Mouse (Mus musculus) forebrain, embryonic 12.5 days (tissue): Measurements from ENCODE around the gene Gss. TPM values are rescaled to one million over a fixed set of nuclear protein-coding genes. Genes with fewer than 3 reads are reported as not detected.
"Not testable (repeated sequence)": the region's sequence is repeated elsewhere in the genome, so short reads cannot be mapped to it uniquely, and the experiment has no call there.

Source experiments
- ATAC-seq: fragments of 200-750 bp; cut with Nextera tagmentation; 2 replicates; pipeline ENCODE4 v1.8.0; 2017; ENCODE audit warnings: moderate TSS enrichment; ENCODE audit not compliant: low FRiP score
- H3K27ac ChIP-seq: fragments of 300-500 bp; sonication (generic); 2 replicates; pipeline ENCODE4 v1.5.1; 2016; ENCODE audit warnings: mild to moderate bottlenecking
- H3K27me3 ChIP-seq: fragments of 300-500 bp; sonication (generic); 2 replicates; pipeline ENCODE4 v1.6.1; 2016; ENCODE audit warnings: mild to moderate bottlenecking
- H3K36me3 ChIP-seq: fragments of 300-500 bp; sonication (generic); replicated peaks from 2 replicates; pipeline ENCODE4 v1.6.1; 2016; ENCODE audit warnings: mild to moderate bottlenecking
- H3K4me1 ChIP-seq: fragments of 300-500 bp; sonication (generic); 2 replicates; pipeline ENCODE4 v1.6.1; 2016
- H3K4me2 ChIP-seq: fragments of 300-500 bp; sonication (generic); 2 replicates; pipeline ENCODE4 v1.6.1; 2016; ENCODE audit warnings: mild to moderate bottlenecking, moderate library complexity
- H3K4me3 ChIP-seq: fragments of 300-500 bp; sonication (generic); replicated peaks from 2 replicates; pipeline ENCODE4 v1.5.1; 2016; ENCODE audit warnings: mild to moderate bottlenecking
- H3K9ac ChIP-seq: fragments of 300-500 bp; sonication (generic); 2 replicates; pipeline ENCODE4 v1.6.1; 2016; ENCODE audit warnings: mild to moderate bottlenecking
- H3K9me3 ChIP-seq: fragments of 300-500 bp; sonication (generic); 2 replicates; pipeline ENCODE4 v1.6.1; 2016
- WGBS: fragments of 180-500 bp; shearing (Covaris S2); methylation state at CpG from one replicate; pipeline ENCODE4 v1.1.7; 2016; 5-methylcytosine and 5-hydroxymethylcytosine counted together
- polyA plus RNA-seq: library from polyadenylated mRNA; unstranded; fragments of >200 nt; fragmentation: Nextera tagmentation; extraction: Ambion mirVana; gene quantifications from 2 replicates; pipeline ENCODE4 v1.2.1, GENCODE M21; 2016

The Gss gene
- polyA plus RNA-seq, 1 experiment from 2014 or later = 20.0 TPM

- peaks cover 5% of the 10 kb centered on the region for H3K36me3 ChIP-seq
Observed at GRCm38 (mm10) chr2:155562209-155562608, 30.4 kb downstream of the Gss start.

GRCm38 (mm10) chr2:155554426-155554985, 38.1 kb downstream of the Gss start:
- ATAC-seq = no peak
- Histone ChIP-seq H3K4me2 (no peak overlapping the region), H3K9ac (no peak overlapping the region), H3K4me3 (no peak overlapping the region), H3K36me3 (no peaks in the 10 kb centered on the region), H3K27me3 (no peaks in the 10 kb centered on the region), H3K27ac (no peak overlapping the region), H3K9me3 (no peaks in the 10 kb centered on the region), H3K4me1 (no peaks in the 10 kb centered on the region)
- WGBS = 88% methylated on average over 2 of the region's 2 CpGs

More at GRCm38 (mm10) chr2:155562209-155562608, 30.4 kb downstream of the Gss start:
- WGBS = 69% methylated on average over 1 of the region's 1 CpGs
- Histone ChIP-seq H3K9me3 (no peaks in the 10 kb centered on the region), H3K4me2 (no peak overlapping the region), H3K27ac (no peak overlapping the region), H3K4me1 (no peaks in the 10 kb centered on the region), H3K4me3 (no peak overlapping the region), H3K27me3 (no peaks in the 10 kb centered on the region), H3K9ac (no peak overlapping the region)
- no peak for ATAC-seq

GRCm38 (mm10) chr2:155552949-155553354, 39.7 kb downstream of the Gss start:
- H3K4me1 ChIP-seq = no peaks in the 10 kb centered on the region

GRCm38 (mm10) chr2:155552336-155552735, 40.3 kb downstream of the Gss start:
- Histone ChIP-seq H3K27me3 (no peaks in the 10 kb centered on the region), H3K36me3 (no peaks in the 10 kb centered on the region), H3K4me1 (no peaks in the 10 kb centered on the region), H3K27ac (no peak overlapping the region), H3K9ac (no peak overlapping the region), H3K4me3 (no peak overlapping the region), H3K4me2 (no peak overlapping the region), H3K9me3 (no peaks in the 10 kb centered on the region)
- no peak for ATAC-seq

More at GRCm38 (mm10) chr2:155552949-155553354, 39.7 kb downstream of the Gss start:
- ATAC-seq = no peak
- Histone ChIP-seq H3K9ac (no peak overlapping the region), H3K9me3 (no peaks in the 10 kb centered on the region), H3K4me2 (no peak overlapping the region), H3K4me3 (no peak overlapping the region), H3K27ac (no peak overlapping the region), H3K36me3 (no peaks in the 10 kb centered on the region), H3K27me3 (no peaks in the 10 kb centered on the region)

- Histone ChIP-seq H3K4me1 (no peaks in the 10 kb centered on the region), H3K9me3 (no peaks in the 10 kb centered on the region), H3K9ac (no peak overlapping the region), H3K27ac (no peak overlapping the region), H3K27me3 (no peaks in the 10 kb centered on the region), H3K4me2 (no peak overlapping the region), H3K4me3 (no peak overlapping the region), H3K36me3 (no peaks in the 10 kb centered on the region)
- whole genome bisulfite sequencing = 91% methylated on average over 1 of the region's 1 CpGs
- no peak for ATAC-seq
Observed at GRCm38 (mm10) chr2:155546955-155547354, 45.7 kb downstream of the Gss start.

- H3K9me3 ChIP-seq = no peaks in the 10 kb centered on the region
- no peak for ATAC-seq
- H3K4me1 ChIP-seq = no peaks in the 10 kb centered on the region
- WGBS = 75% methylated on average over 6 of the region's 6 CpGs
- H3K27me3 ChIP-seq = no peaks in the 10 kb centered on the region
- H3K9ac ChIP-seq = no peak overlapping the region
- H3K27ac ChIP-seq = no peak overlapping the region
- H3K4me3 ChIP-seq = no peak overlapping the region
- H3K4me2 ChIP-seq = no peak overlapping the region
- H3K36me3 ChIP-seq = no peaks in the 10 kb centered on the region
Observed at GRCm38 (mm10) chr2:155540822-155541458, 51.7 kb downstream of the Gss start.

GRCm38 (mm10) chr2:155539696-155540095, 52.9 kb downstream of the Gss start:
- no peaks in the 10 kb centered on the region for H3K9me3 ChIP-seq
- no peak overlapping the region for H3K4me3 ChIP-seq
- no peaks in the 10 kb centered on the region for H3K4me1 ChIP-seq
- H3K9ac ChIP-seq = no peak overlapping the region
- H3K27me3 ChIP-seq = no peaks in the 10 kb centered on the region
- H3K27ac ChIP-seq = no peak overlapping the region
- no peak overlapping the region for H3K4me2 ChIP-seq
- no peak for ATAC-seq
- no peaks in the 10 kb centered on the region for H3K36me3 ChIP-seq

GRCm38 (mm10) chr2:155538463-155539057, 54.0 kb downstream of the Gss start:
- H3K36me3 ChIP-seq, H3K4me3 ChIP-seq, H3K4me1 ChIP-seq, ATAC-seq, H3K9me3 ChIP-seq, H3K27me3 ChIP-seq, H3K27ac ChIP-seq, H3K4me2 ChIP-seq, H3K9ac ChIP-seq: not testable (repeated sequence)
- WGBS = 81% methylated on average over 19 of the region's 19 CpGs

GRCm38 (mm10) chr2:155537761-155538462, 54.7 kb downstream of the Gss start:
- no peaks in the 10 kb centered on the region for H3K4me1 ChIP-seq
- 85% methylated on average over 5 of the region's 5 CpGs for WGBS
- H3K27me3 ChIP-seq = no peaks in the 10 kb centered on the region
- no peak overlapping the region for H3K4me3 ChIP-seq
- H3K9me3 ChIP-seq = no peaks in the 10 kb centered on the region
- H3K9ac ChIP-seq = no peak overlapping the region
- no peak overlapping the region for H3K4me2 ChIP-seq
- H3K36me3 ChIP-seq = no peaks in the 10 kb centered on the region
- no peak for ATAC-seq
- no peak overlapping the region for H3K27ac ChIP-seq

GRCm38 (mm10) chr2:155536292-155536691, 56.3 kb downstream of the Gss start:
- Histone ChIP-seq H3K9me3 (no peaks in the 10 kb centered on the region), H3K36me3 (no peaks in the 10 kb centered on the region), H3K4me3 (no peak overlapping the region), H3K27ac (no peak overlapping the region), H3K4me1 (no peaks in the 10 kb centered on the region), H3K9ac (no peak overlapping the region), H3K27me3 (no peaks in the 10 kb centered on the region), H3K4me2 (no peak overlapping the region)
- ATAC-seq = no peak

GRCm38 (mm10) chr2:155527367-155527766, 65.2 kb downstream of the Gss start:
- no peaks in the 10 kb centered on the region for H3K4me1 ChIP-seq
- 86% methylated on average over 5 of the region's 5 CpGs for WGBS
- H3K9ac ChIP-seq = no peak overlapping the region
- no peaks in the 10 kb centered on the region for H3K9me3 ChIP-seq
- no peak for ATAC-seq
- no peak overlapping the region for H3K27ac ChIP-seq
- H3K36me3 ChIP-seq = no peaks in the 10 kb centered on the region
- no peak overlapping the region for H3K4me2 ChIP-seq
- no peak overlapping the region for H3K4me3 ChIP-seq
- H3K27me3 ChIP-seq = no peaks in the 10 kb centered on the region

GRCm38 (mm10) chr2:155524378-155524777, 68.2 kb downstream of the Gss start:
- H3K4me2 ChIP-seq = no peak overlapping the region
- H3K9ac ChIP-seq = no peak overlapping the region
- H3K27ac ChIP-seq = no peak overlapping the region
- H3K27me3 ChIP-seq = no peaks in the 10 kb centered on the region
- H3K4me1 ChIP-seq = no peaks in the 10 kb centered on the region
- no peak overlapping the region for H3K4me3 ChIP-seq
- no peaks in the 10 kb centered on the region for H3K36me3 ChIP-seq
- WGBS = 85% methylated on average over 1 of the region's 1 CpGs
- no peak for ATAC-seq
- no peaks in the 10 kb centered on the region for H3K9me3 ChIP-seq
